Mouse (Mus musculus): ENCODE results near the gene Ryr2. TPM values are rescaled to one million over a fixed set of nuclear protein-coding genes. Genes with fewer than 3 reads are reported as not detected.

Ryr2 gene
- polyA plus RNA-seq, 1 experiment: 68.6 TPM

Other genes starting within 250 kb of the Ryr2 start
- 9.7 and 10.0 TPM in 2 replicates for gene Mtr, start 151.2 kb upstream of the Ryr2 start, polyA plus RNA-seq (2012; rRNA removed)
- 25.8 and 26.1 TPM in 2 replicates for gene Actn2, start 233.8 kb upstream of the Ryr2 start, polyA plus RNA-seq (2012; rRNA removed)

All from frontal cortex, adult 2 months (tissue).